Mouse (Mus musculus) midbrain, postnatal 0 days (tissue): ENCODE measurements at regions not wholly inside any gene's neighbourhood (a gene's known extent, or its start where the extent isn't known, plus 50 kb on each side); places are given as distances from the start of the nearest gene placed in this dataset.

Source experiments
- ATAC-seq: fragments of 200-750 bp; cut with Nextera tagmentation; 2 replicates; pipeline ENCODE4 v1.8.0; 2017; ENCODE audit warnings: moderate number of reproducible peaks, mild to moderate bottlenecking, moderate TSS enrichment, moderate library complexity; ENCODE audit not compliant: low FRiP score
- DNase-seq: peaks from one replicate; pipeline ENCODE4 v3.0.0-alpha.2; 2015; ENCODE audit warnings: low spot score
- H3K27ac ChIP-seq: fragments of 300-500 bp; sonication (generic); 2 replicates; pipeline ENCODE4 v1.5.1; 2014; ENCODE audit warnings: low read depth, mild to moderate bottlenecking, low read length, mixed read lengths
- H3K27me3 ChIP-seq: fragments of 300-500 bp; sonication (generic); 2 replicates; pipeline ENCODE4 v1.6.1; 2014; ENCODE audit warnings: low read length, control low read depth, mixed read lengths; ENCODE audit not compliant: insufficient read depth
- H3K36me3 ChIP-seq: fragments of 300-500 bp; sonication (generic); 2 replicates; pipeline ENCODE4 v1.6.1; 2014; ENCODE audit warnings: low read length, control low read depth, mixed read lengths; ENCODE audit not compliant: insufficient read depth
- H3K4me1 ChIP-seq: fragments of 300-500 bp; sonication (generic); 2 replicates; pipeline ENCODE4 v1.6.1; 2014; ENCODE audit warnings: mild to moderate bottlenecking, control low read depth, antibody characterized with exemption, low read length, mixed read lengths; ENCODE audit not compliant: insufficient read depth
- H3K4me2 ChIP-seq: fragments of 300-500 bp; sonication (generic); 2 replicates; pipeline ENCODE4 v1.6.1; 2014; ENCODE audit warnings: low read depth, mild to moderate bottlenecking, low read length, mixed read lengths; ENCODE audit not compliant: poor library complexity, severe bottlenecking
- H3K4me3 ChIP-seq: fragments of 300-500 bp; sonication (generic); 2 replicates; pipeline ENCODE4 v1.5.1; 2014; ENCODE audit warnings: low read depth, mild to moderate bottlenecking, low read length, moderate library complexity
- H3K9ac ChIP-seq: fragments of 300-500 bp; sonication (generic); replicated peaks from 2 replicates; pipeline ENCODE4 v1.6.1; 2014; ENCODE audit warnings: mild to moderate bottlenecking, low read length, moderate library complexity, mixed read lengths; ENCODE audit not compliant: poor library complexity, severe bottlenecking
- H3K9me3 ChIP-seq: fragments of 300-500 bp; sonication (generic); 2 replicates; pipeline ENCODE4 v1.6.1; 2016; ENCODE audit warnings: low read length, control low read depth
- CTCF ChIP-seq: IDR thresholded peaks from 2 replicates; pipeline ENCODE4 v1.5.1; 2016; ENCODE audit warnings: antibody characterized with exemption, mild to moderate bottlenecking
- WGBS: fragments of 180-500 bp; shearing (Covaris S2); extraction: QIAGEN DNeasy Blood & Tissue Kit; methylation state at CpG from one replicate; pipeline ENCODE4 v1.1.7; 2014; 5-methylcytosine and 5-hydroxymethylcytosine counted together

DNA sequence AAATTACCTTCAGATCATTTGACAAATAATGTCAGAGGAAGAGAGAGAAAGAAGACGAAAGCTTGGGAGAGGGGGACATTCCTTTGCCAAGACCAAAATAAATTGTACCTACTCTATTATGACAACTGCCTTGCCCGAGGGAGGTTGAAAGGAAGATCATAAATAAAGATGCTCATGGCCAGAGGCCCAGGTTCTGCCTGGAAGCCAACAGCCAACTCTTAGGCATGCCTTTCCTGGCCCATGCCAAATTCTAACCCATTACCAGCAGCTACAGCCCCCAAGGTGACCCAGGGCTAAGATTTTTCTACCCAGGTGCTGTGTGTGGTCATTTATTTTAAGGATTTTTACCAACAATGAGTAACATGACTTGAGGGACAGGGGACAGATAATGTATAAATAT is 54.9 kb downstream of the Cbln1 start:
- H3K27me3 ChIP-seq: no peaks in the 10 kb centered on the region

DNA sequence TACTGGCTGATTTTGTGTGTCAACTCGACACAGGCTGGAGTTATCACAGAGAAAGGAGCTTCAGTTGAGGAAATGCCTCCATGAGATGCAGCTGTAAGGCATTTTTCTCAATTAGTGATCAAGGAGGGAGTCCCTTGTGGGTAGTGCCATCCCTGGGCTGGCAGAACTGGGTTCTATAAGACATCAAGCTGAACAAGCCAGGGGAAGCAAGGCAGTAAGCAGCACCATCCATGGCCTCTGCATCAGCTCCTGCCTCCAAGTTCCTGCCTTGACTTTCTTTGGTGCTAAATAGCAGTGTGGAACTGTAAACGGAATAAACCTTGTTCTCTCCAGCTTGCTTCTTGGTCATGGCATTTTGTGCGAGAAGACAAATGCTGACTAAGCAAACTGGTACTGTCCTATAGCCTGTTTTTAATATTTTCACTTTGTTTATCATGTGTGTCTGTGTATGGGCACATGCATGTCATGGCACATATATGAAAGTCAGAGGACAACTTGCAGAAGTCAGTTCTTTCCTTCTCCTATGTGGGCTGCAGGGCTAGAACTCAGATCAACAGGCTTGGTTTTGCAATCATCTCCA is 57.3 kb downstream of the Cbln1 start:
- DNase-seq (no peak), ATAC-seq (no peak)
- Histone ChIP-seq H3K4me1 (no peaks in the 10 kb centered on the region), H3K4me2 (no peak overlapping the region), H3K9me3 (no peaks in the 10 kb centered on the region), H3K27ac (no peak overlapping the region), H3K36me3 (no peaks in the 10 kb centered on the region), H3K4me3 (no peak overlapping the region), H3K27me3 (no peaks in the 10 kb centered on the region), H3K9ac (no peak overlapping the region)
- 88% methylated on average over 3 of the region's 3 CpGs for WGBS
- TF ChIP-seq CTCF: no peak

More for the DNA sequence above, 54.9 kb downstream of the Cbln1 start:
- Histone ChIP-seq H3K4me3 (no peak overlapping the region), H3K4me2 (no peak overlapping the region), H3K9me3 (no peaks in the 10 kb centered on the region), H3K36me3 (no peaks in the 10 kb centered on the region), H3K4me1 (no peaks in the 10 kb centered on the region), H3K27ac (no peak overlapping the region), H3K9ac (no peak overlapping the region)
- DNase-seq (no peak), ATAC-seq (no peak)
- WGBS: 67% methylated on average over 2 of the region's 2 CpGs
- TF ChIP-seq CTCF: no peak

- no peak for DNase-seq
- 83% methylated on average over 2 of the region's 2 CpGs for WGBS
- no peaks in the 10 kb centered on the region for H3K4me1 ChIP-seq
- TF ChIP-seq CTCF: no peak
- no peaks in the 10 kb centered on the region for H3K9me3 ChIP-seq
- no peak overlapping the region for H3K9ac ChIP-seq
- no peak overlapping the region for H3K4me3 ChIP-seq
- no peak overlapping the region for H3K27ac ChIP-seq
- no peaks in the 10 kb centered on the region for H3K27me3 ChIP-seq
- no peak overlapping the region for H3K4me2 ChIP-seq
- ATAC-seq: no peak
- no peaks in the 10 kb centered on the region for H3K36me3 ChIP-seq
These were observed 83.4 kb downstream of the Cbln1 start for GRCm38 (mm10) chr8:87389016-87389415.

- Histone ChIP-seq H3K4me3 (no peak overlapping the region), H3K4me2 (no peak overlapping the region), H3K4me1 (no peaks in the 10 kb centered on the region), H3K36me3 (no peaks in the 10 kb centered on the region), H3K27ac (no peak overlapping the region), H3K9me3 (no peaks in the 10 kb centered on the region), H3K9ac (no peak overlapping the region), H3K27me3 (no peaks in the 10 kb centered on the region)
- DNase-seq: peak; percentile 17
- no peak for ATAC-seq
- WGBS: 54% methylated on average over 12 of the region's 12 CpGs
- no peak for TF ChIP-seq CTCF
These were observed 88.7 kb downstream of the Cbln1 start for GRCm38 (mm10) chr8:87383527-87384206.

- WGBS: 86% methylated on average over 5 of the region's 5 CpGs
- DNase-seq (no peak), ATAC-seq (no peak)
- no peak overlapping the region for H3K4me3 ChIP-seq
- no peak overlapping the region for H3K9ac ChIP-seq
- no peak overlapping the region for H3K27ac ChIP-seq
- no peak overlapping the region for H3K4me2 ChIP-seq
- no peaks in the 10 kb centered on the region for H3K36me3 ChIP-seq
- H3K4me1 ChIP-seq: no peaks in the 10 kb centered on the region
- no peak for TF ChIP-seq CTCF
- H3K9me3 ChIP-seq: no peaks in the 10 kb centered on the region
- no peaks in the 10 kb centered on the region for H3K27me3 ChIP-seq
These were observed 90.1 kb downstream of the Cbln1 start for GRCm38 (mm10) chr8:87382311-87382710.

GRCm38 (mm10) chr8:87380791-87381190 is 91.6 kb downstream of the Cbln1 start:
- Histone ChIP-seq H3K27me3 (no peaks in the 10 kb centered on the region), H3K4me2 (no peak overlapping the region), H3K9me3 (no peaks in the 10 kb centered on the region), H3K9ac (no peak overlapping the region), H3K4me3 (no peak overlapping the region), H3K4me1 (no peaks in the 10 kb centered on the region), H3K36me3 (no peaks in the 10 kb centered on the region), H3K27ac (no peak overlapping the region)
- ATAC-seq (no peak), DNase-seq (no peak)
- no peak for TF ChIP-seq CTCF
- 71% methylated on average over 3 of the region's 3 CpGs for WGBS
